Mouse (Mus musculus) frontal cortex, postnatal 14 days (tissue): ENCODE measurements around the gene Gm6034.
"Not testable (repeated sequence)": the region's sequence is repeated elsewhere in the genome, so short reads cannot be mapped to it uniquely, and the experiment has no call there.

Experiments
- DNase-seq, 2 experiments: peaks; one replicate each; pipeline ENCODE4 v3.0.0; 2022; ENCODE audit warnings: low spot score in 2 of 2

Gm6034 gene

DNA sequence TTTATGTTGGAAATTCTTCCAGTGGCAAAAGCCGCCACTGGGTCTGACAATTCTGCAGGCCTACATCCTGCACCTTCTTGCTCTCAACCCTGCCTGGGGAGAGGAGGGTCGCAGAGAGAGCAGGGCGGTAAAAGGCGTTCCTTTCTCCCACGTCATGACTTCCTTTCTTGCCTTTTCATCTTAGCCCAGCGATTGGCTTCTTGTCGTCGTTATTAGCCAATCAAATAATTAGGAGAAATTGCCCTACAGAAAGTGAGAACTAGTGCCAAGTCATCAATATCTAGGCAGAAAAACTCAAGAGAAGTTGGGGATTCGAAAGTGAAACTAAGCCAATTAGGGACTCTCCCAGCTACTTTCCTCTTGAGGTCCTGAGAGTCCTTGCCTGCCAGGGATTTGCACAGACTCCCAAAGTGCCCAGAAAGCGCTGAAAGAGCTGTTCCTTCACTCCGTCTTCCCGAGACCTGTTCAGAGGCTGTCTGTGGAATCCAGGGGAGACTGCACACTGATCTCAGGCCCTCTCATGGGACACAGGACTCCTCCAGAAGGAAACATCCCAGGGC lies at the start of gene Gm6034, which contains the start of gene H2-T22:
Gm6034 (plus strand) TSS at position 352 of the 560 bp plus-strand sequence.
H2-T22 (minus strand) TSS at position 138 of the 560 bp plus-strand sequence.
- peak; percentile 35 to 46 for DNase-seq

DNA sequence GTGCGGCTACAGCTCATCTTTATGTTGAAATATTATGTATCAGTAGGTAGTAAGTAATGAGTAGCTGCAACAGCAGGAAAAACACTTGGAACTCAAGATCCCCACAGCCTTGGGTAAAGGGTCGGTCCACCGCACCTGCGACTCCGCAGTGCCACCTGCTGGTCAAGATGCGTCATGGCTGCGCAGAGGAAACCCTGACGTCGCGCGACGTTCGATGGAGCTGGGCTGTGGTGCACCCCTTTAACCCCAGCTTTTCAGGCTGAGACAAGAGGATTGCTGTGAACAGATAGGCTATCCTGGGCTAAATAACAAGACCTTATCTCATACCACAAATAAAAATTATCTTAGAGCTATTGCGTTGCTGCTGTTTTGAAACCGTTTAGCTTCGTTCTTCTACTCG lies 49.1 kb upstream of the Gm6034 start:
- DNase-seq = peak; percentile 48 to 64

DNA sequence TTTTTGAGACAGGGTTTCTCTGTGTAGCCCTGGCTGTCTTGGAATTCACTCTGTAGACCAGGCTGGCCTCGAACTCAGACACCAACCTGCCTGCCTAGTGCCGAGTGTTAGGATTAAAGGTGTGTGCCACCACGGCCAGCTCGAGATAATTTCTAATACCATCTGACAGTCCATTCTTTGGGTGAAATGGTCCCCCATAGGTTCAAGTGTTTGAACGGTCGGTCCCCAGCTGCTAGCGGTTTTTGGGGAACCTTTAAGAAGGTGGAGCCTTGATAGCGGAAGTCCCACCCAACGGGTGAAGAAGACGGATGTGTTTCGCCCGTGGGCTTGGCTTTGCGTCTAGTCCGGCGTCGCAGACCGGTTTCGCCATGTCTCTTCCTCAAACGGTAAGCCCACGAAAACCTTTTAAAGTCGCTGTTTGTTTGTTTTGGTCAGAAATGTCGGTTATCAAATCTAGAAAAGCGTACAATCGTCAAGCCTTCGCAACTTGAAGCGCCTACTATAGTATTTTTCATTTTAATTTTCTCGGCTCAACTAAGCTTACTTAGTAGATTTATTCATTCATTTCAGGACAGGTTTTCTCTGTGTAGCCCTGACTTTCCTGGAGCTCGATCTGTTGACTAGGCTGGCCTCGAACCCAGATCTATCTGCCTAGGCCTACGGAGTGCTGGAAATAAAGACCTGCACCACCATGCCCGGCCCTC lies 48.4 kb upstream of the Gm6034 start:
- peak; percentile 73 to 75 for DNase-seq

DNA sequence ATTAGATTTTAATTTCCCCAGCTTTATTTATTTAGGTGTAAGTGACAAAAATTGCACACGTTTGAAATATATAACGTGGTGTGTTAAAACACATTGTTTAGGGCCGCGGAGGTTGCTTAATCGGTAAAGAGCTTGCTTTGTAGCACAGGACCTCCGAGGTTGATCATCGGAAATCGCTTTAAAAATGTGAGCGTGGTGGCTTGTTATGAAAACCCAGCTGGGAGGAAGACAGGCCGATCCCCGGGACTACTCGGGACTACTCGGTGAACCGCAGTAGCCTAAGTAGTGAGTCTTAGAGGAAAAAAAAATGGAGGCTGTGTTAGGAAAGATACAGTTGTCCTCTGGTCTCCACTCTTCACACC lies 47.9 kb upstream of the Gm6034 start:
- no peak for DNase-seq

DNA sequence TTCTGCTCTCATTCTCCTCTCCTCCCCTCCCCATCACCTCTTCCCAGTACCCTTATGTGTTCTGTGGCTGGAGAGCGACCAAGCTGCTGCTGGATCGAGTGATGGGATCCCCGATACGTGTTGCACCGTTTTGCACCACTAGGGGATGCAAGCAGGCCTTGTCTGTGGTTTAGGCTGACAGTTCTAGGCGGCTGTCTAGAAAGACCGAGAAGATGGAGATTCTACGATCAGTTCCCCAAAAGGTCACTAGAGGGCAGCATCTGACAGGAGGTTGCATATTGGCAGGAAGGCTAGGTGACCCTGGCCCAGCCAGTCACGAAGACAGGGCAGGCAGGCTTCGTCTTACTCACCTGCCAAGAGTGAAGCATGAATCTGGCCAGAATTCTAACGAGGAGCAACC lies 45.8 kb upstream of the Gm6034 start:
- DNase-seq = peak; percentile 86 to 95

DNA sequence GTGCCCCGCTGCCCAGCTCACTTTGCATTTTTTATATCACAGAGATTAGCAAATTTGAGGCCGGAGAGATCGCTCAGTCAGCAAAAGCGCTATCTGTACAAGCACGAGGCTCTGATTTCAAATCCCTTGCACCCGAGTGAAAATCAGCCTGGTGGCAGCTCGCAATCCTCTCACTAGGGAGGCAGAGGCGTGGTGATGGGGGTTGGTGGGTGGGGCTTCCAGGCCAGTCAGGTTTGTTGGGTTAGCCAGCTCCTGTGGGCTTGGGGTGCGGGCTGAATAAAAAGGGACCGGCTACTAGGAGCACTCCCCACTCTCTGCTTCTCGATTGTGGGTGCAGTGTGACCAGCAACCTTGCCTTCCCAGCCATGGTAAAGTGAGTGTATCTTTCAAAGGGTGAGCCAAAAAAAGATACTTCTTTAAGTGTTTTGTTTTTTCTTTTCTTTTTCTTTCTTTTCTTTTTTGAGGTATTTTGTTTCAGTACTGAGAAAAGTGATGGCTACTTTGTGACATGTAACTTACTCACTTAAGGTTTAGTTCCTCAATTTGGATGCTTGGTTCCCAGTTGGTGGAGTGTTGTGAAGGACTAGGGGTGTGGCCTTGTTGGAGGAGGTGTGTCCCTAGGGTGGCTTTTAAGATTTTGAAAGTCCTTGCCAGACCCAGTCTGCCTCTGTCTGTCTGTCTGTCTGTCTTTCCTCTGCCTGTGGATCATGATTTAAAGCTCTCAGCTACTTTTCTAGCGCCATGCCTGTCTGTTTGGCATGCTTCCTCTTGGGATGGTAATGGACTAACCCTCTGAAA lies 44.8 kb upstream of the Gm6034 start:
- DNase-seq = no peak

DNA sequence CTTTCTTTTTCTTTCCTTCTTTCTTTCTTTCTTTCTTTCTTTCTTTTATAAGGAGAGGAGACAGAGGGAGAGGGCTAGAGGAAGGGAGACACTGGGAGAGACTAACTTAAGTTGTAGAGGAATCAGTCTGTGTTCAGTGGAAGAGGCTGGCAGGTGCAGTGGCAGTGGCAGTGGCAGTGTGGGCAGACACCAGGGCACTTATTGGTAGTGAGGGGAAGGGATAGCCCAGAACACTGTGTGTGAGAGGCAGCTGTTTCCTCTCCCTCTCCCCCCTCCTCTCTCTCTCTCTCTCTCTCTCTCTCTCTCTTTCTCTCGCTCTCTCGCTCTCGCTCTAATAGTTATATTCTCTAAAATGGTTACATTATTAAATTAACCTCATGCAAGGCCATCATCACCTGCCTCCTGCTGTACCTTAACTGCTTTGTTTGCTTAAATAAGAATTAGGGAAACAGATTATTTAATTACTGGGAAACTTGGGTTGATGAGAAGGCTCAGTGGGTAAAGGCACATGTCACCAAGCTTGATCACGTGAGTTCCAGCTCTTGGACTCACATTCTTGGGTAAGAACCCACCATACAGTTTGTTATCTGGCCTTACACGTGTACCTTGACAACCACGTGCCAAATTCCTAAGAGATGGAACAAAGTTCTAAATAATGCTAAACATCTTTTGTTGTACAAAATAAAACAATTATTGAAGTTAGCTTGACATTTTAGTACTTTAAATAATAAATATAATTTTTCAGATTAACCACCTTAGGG lies 44.0 kb upstream of the Gm6034 start:
- DNase-seq = no peak

DNA sequence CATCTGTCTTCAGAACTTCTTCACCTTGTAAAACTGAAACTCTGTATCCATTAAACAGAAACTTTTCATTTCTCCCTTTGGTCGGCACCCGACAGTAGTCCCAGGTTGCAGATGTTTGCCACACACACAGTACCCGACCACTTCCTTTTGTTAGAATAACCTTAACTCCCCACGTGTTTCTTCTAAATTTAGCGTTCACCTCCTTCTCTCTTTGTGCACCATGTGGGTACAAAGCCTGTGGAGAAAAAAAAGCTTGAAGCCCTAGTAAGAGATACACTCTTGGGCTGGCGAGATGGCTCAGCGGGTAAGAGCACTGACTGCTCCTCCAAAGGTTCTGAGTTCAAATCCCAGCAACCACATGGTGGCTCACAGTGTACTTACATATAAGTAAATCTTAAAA lies 43.4 kb upstream of the Gm6034 start:
- no peak for DNase-seq

DNA sequence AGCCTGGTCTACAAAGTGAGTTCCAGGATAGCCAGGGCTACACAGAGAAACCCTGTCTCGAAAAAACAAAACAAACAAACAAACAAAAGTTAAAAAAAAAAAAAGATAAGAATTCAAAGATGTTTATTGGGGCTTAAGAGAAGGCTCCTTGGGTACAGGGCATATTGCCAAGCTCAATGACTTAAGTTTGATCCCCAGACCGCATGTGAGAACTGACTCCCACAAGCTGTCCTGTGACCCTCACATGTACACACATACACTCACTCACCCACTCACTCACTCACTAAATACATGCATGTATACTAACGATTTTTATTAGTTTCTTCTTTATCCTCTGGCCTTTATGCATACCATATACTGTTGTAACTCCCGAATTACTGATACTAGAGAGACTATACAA lies 42.4 kb upstream of the Gm6034 start:
- DNase-seq = no peak

DNA sequence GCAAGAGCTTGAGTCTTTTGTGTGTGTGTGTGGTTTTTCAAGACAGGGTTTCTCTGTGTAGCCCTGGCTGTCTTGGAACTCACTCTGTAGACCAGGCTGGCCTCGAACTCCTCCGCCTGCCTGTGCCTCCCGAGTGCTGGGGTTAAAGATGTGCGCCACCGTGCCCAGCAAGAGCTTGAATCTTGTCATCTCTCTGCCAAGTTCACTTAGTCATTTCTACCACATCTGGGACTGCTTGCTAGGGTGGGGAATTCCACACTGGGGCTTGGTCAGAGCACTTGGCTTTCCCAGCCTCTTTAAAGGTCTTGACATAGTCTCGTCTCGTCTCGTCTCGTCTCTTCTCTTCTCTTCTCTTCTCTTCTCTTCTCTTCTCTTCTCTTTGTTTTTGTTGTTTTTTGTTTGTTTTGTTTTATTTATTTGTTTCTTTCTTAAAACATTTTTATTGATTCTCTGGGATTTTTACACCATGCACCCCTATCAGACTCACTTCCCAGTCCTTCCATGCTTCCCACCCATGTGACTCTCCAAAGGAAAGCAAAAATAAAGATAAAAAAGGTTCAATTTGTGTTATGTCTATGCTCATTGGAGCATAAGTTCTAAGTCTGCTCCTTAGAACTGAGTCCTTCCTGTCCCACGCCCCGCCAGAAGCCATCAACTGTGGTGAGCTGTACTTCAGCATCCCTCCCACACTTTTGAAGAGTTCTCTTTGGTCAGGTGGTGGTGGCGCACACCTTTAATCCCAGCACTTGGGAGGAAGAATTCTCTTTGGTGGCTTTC lies 41.5 kb upstream of the Gm6034 start:
- DNase-seq = no peak

DNA sequence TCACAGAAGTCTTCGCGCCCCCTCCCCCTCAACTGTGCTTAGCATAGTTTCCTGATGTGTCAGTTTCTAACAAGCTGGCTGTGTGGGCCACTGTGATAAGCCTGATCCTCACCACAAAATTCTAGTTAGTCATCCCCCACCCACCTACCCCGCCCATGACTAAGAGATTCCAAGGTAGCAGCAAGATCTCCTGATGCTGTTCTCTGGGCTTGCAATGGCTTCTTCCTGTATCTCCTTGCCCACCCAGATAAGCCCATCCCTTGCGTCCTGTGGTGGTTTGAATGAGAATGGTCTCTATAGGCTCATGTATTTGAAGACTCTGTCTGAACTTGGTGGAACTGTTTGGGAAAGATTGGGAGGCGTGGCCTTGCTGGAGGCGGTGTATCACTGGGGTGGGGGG lies 40.8 kb upstream of the Gm6034 start:
- no peak for DNase-seq

DNA sequence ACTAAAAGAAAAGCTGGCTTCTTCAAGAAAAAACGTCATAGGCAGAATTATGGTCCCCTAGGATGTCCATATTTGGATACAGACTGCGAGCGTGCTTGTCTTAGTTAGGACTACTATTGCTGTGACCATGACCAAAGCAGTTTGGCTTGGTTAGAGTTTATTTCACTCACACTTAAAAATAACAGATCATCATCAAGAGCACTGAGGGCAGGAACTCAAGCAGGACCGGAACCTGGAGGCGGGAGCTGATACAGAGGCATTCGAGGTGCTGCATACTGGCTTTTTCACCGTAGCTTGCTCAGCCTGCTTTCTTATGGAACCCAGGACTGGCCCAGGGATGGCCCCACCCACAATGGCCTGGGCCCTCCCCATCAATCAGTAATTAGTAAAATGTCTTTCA lies 39.4 kb upstream of the Gm6034 start:
- DNase-seq = no peak

DNA sequence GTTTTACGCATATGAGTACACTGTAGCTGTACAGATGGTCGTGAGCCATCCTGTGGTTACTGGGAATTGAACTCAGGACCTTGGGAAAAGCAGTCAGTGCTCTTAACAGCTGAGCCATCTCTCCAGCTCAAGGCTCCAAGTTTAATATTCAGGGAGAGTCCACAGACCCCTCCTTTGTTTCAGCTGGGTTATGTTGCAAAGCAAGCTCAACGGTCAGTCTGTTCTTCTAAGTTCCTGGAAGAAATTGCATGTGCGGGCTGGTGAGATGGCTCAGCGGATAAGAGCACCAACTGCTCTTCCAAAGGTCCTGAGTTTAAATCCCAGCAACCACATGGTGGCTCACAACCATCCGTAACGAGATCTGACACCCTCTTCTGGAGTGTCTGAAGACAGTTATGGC lies 38.4 kb upstream of the Gm6034 start:
- not testable (repeated sequence) for DNase-seq

DNA sequence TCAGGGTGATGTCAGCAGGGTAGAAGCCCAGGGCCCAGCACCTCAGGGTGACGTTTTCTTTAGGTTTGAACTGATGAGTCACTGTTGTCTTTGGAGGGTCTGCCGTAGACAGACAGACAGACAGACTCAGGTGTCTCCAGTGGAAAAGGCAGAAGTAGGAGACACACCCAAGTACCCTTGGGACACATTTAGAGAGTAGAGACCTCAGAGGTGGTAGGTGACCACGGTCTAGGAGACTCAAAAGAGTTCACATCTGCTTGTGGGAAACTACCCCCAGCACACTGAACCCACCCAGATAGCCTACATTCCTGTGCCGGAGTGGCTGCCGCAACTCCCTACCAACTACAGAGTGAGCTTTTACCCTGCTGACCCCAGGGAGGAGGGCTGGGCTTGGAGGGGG lies 27.8 kb upstream of the Gm6034 start:
- DNase-seq = no peak

DNA sequence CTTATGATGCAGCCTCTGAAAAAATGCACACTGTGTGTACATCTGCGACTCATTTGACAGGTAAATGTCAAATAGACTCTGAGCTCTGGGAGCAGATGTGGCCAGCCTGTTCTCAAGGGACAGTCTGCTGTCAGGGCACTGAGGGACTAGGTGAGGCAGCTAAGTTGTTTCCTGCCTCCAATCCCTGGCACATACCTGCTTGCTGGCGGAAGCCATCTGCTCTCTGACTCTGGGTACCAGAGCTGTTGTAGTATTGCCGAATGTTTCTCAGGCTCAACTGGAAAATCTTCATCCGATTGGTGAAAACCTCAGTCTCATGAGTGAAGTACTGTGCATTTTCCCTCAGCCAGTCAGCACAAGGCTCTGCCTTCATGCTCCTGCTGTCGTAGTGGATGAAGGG lies 25.7 kb upstream of the Gm6034 start:
- no peak for DNase-seq

DNA sequence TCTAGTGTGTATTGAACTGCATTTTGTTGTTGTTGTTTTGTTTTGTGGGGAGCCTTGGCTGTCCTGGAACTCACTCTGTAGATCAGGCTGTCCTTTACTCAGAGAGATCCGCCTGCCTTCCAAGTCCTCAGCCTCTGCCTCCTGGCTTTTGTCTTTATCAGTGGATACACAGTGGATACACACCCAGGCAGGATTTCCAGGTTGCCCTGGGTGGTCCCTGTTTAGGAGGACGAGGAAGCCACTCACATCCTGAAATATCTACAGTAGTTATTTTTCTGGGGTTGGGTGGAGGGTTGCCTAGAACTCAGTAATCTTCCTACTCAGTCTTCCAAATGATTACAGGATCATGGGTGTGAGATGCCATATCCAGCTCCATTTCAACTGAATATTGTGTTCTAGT lies 23.8 kb upstream of the Gm6034 start:
- DNase-seq = no peak

DNA sequence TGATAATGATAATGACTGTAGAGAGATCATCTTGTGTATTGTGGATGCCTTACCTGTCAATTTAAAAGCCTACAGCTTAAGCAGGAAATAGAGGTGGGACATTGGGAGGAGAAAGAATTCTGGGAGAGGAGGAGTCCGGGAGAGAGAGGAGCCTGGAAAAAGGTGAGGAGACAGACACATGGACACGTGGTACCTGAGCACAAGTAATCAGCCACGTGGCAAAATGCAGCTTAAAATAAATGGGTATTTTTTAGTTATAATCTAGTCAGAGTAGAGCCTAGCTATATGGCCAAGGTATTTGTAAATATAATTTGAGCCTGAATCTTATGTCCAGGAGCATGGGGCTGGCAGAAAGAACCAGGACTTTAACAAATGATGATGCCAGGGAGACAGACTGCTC lies 23.2 kb upstream of the Gm6034 start:
- DNase-seq = no peak

DNA sequence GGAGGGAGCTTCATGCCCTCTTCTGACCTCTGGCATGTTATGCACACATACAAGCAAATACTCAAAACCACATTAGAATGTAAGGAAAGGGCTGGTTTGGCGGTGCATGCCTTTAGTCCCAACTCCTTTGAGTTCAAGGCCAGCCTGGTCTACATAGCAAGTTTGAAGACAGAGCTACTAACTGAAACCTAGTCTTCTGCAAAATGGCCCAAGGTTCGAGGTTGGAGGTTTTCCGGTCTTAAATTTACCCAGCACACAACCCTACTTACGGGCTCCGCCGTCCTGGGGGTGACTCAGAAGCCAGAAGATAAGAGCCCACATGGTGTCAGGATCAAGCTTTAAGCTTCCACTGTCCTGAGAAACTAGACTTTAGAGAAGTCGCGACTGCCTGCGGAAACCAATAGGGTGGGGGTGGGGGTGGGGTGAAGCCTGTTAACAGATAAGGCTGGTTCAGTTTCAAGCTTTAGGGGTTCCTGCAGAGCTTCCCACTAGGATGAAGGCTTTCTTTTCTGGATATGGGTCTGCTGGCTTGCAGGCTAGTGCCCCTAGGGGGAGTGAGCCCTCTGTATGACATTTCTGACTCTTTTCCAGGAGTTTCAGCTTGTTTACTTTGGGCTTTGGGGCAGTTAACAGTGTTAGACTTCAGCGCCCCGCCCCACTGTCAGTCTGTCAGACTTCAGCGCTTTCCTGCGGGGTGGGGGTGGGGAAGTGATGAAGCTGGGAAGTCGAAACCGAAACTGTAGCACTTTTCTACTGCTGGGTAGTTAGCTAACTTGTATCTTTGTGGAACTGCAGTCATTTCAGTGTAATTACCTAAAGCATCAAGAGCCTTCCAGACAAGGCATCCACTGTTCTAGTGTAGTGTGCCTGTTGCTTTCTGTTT lies 22.3 kb upstream of the Gm6034 start, which contains the start of gene H2-T24:
H2-T24 (minus strand) TSS at position 370 of the 883 bp plus-strand sequence.
- peak in 1 of 2 experiments; percentile 32 for DNase-seq

DNA sequence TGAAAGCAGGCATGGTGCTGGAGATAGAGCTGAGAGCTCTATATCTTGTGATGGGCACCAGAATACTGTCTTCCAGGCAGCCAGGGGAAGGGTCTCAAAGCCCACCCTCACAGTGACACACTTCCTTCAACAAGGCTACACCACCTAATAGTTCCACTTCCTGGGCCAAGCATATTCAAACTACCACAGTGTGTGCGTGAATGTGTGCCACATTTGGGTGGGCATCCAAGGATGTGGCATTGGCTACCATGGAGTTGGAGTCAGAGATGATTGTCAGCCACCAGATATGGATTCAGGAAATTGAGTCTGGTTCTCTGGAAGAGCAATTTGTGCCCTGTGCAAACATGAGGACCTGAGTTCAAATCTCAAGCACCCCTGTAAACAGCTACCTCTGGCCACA lies 21.5 kb upstream of the Gm6034 start:
- no peak for DNase-seq

DNA sequence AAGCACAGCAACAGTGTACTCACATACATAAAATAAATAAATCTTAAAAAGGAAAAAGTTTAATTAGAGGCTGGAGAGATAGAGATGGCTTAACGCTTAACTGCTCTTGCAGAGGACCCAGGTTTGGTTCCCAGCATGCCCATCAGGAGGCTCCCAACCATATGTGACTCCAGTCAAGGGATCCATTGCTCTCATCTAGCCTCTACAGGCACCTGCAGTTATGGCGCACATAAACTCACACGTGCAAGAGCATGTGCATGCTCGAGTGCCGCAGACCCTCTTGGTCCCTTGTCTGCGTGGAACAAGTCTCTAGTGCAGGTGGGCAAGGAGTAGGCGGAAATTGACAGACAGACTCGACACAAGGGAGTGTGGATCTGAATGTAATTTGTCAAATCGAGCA lies 20.7 kb upstream of the Gm6034 start:
- no peak for DNase-seq
